Mouse (Mus musculus) kidney, adult 2 months (tissue): ENCODE measurements around the gene Sirt4. TPM values are rescaled to one million over a fixed set of nuclear protein-coding genes. Genes with fewer than 3 reads are reported as not detected.

ENCODE experiments used
- DNase-seq: peaks from one replicate; pipeline ENCODE4 v3.0.0; 2021
- H3K27ac ChIP-seq: fragments of 200-500 bp; 2 replicates; pipeline ENCODE4 v1.5.1; 2012; ENCODE audit warnings: low read depth, low read length, control low read depth, inconsistent platforms; ENCODE audit not compliant: insufficient read depth
- H3K27me3 ChIP-seq: fragments of 200-500 bp; replicated peaks from 2 replicates; pipeline ENCODE4 v1.6.1; 2012; ENCODE audit warnings: mild to moderate bottlenecking, moderate library complexity, low read length, inconsistent platforms; ENCODE audit not compliant: control insufficient read depth, insufficient read depth
- H3K36me3 ChIP-seq: fragments of 200-500 bp; 2 replicates; pipeline ENCODE4 v1.6.1; 2012; ENCODE audit warnings: mild to moderate bottlenecking, moderate library complexity, low read length, inconsistent platforms; ENCODE audit not compliant: control insufficient read depth, insufficient read depth
- H3K4me1 ChIP-seq: fragments of 200-500 bp; 2 replicates; pipeline ENCODE4 v1.6.1; 2011; ENCODE audit warnings: low read length; ENCODE audit not compliant: control insufficient read depth, insufficient read depth
- H3K4me3 ChIP-seq: fragments of 200-500 bp; 2 replicates; pipeline ENCODE4 v1.5.1; 2011; ENCODE audit warnings: mild to moderate bottlenecking, low read depth, low read length, control low read depth; ENCODE audit not compliant: insufficient read depth
- CTCF ChIP-seq: fragments of 200-500 bp; conservative IDR thresholded peaks from 2 replicates; pipeline ENCODE4 v1.5.1; 2011; ENCODE audit warnings: low read depth, mild to moderate bottlenecking, control low read depth, low read length, moderate library complexity, mixed read lengths; ENCODE audit not compliant: insufficient read depth, insufficient read length
- POLR2A ChIP-seq: fragments of 200-500 bp; IDR thresholded peaks from one replicate; pipeline ENCODE4 v1.6.1; 2011; ENCODE audit warnings: low read depth, low read length, control low read depth
- WGBS: fragments of 180-500 bp; shearing (Covaris S2); methylation state at CpG from one replicate; pipeline ENCODE4 v1.1.7; 2018; 5-methylcytosine and 5-hydroxymethylcytosine counted together
- polyA plus RNA-seq: library from polyadenylated mRNA; depleted of rRNA; stranded (reverse); fragments of >200 nt; gene quantifications from 2 replicates; pipeline ENCODE4 v1.2.3, GENCODE M21; 2012; rRNA removed

Sirt4 gene
- polyA plus RNA-seq: 34.0 and 49.3 TPM in 2 replicates

GRCm38 (mm10) chr5:115483947-115484920 lies at the start of gene Sirt4:
Gene Sirt4 (minus strand): TSS chr5:115484725.
- no peak for TF ChIP-seq CTCF
- TF ChIP-seq POLR2A: no peak
- 4% methylated on average over 30 of the region's 30 CpGs for WGBS
- Histone ChIP-seq H3K4me3 (peak within 1 kb of the TSS; percentile 64), H3K4me1 (peaks cover 8% of the 10 kb centered on the region; the same call in 1 of the 2 replicates), H3K27me3 (no peaks in the 10 kb centered on the region), H3K36me3 (no peaks in the 10 kb centered on the region; the same call in 1 of the 2 replicates), H3K27ac (peak within 1 kb of the TSS; percentile 75)
- DNase-seq: peak; percentile 96

GRCm38 (mm10) chr5:115531671-115532270 lies 47.2 kb upstream of the Sirt4 start:
- no peak overlapping the region for H3K4me3 ChIP-seq

GRCm38 (mm10) chr5:115530447-115530809 lies 45.9 kb upstream of the Sirt4 start:
- TF ChIP-seq POLR2A (no peak), CTCF (no peak)
- 44% methylated on average over 8 of the region's 8 CpGs for WGBS
- Histone ChIP-seq H3K27ac (peak overlapping the region; percentile 52), H3K27me3 (no peaks in the 10 kb centered on the region), H3K4me3 (no peak overlapping the region), H3K36me3 (no peaks in the 10 kb centered on the region), H3K4me1 (peaks cover 65% of the 10 kb centered on the region)
- DNase-seq: peak; percentile 63

More at GRCm38 (mm10) chr5:115531671-115532270, 47.2 kb upstream of the Sirt4 start:
- Histone ChIP-seq H3K27me3 (no peaks in the 10 kb centered on the region), H3K4me1 (peaks cover 63% of the 10 kb centered on the region), H3K36me3 (no peaks in the 10 kb centered on the region), H3K27ac (peak overlapping the region; percentile 32)
- 16% methylated on average over 18 of the region's 18 CpGs for WGBS
- peak; percentile 91 for DNase-seq
- no peak for TF ChIP-seq CTCF
- no peak for TF ChIP-seq POLR2A

GRCm38 (mm10) chr5:115529742-115530446 lies 45.4 kb upstream of the Sirt4 start:
- H3K4me3 ChIP-seq: no peak overlapping the region
- H3K27me3 ChIP-seq: no peaks in the 10 kb centered on the region
- no peaks in the 10 kb centered on the region for H3K36me3 ChIP-seq
- no peak for TF ChIP-seq POLR2A
- TF ChIP-seq CTCF: no peak
- 35% methylated on average over 7 of the region's 7 CpGs for WGBS
- H3K27ac ChIP-seq: peak overlapping the region; percentile 52
- H3K4me1 ChIP-seq: peaks cover 65% of the 10 kb centered on the region
- DNase-seq: peak; percentile 69

- Histone ChIP-seq H3K36me3 (no peaks in the 10 kb centered on the region), H3K4me1 (peaks cover 65% of the 10 kb centered on the region), H3K4me3 (no peak overlapping the region), H3K27me3 (no peaks in the 10 kb centered on the region), H3K27ac (peak overlapping the region; percentile 52; the same call in 1 of the 2 replicates)
- TF ChIP-seq POLR2A (no peak), CTCF (no peak)
- DNase-seq: no peak
- 45% methylated on average over 8 of the region's 8 CpGs for WGBS
These were observed 44.8 kb upstream of the Sirt4 start for GRCm38 (mm10) chr5:115529364-115529741.

- TF ChIP-seq POLR2A: no peak
- no peak for TF ChIP-seq CTCF
- peaks cover 66% of the 10 kb centered on the region for H3K4me1 ChIP-seq
- no peak overlapping the region for H3K27ac ChIP-seq
- no peaks in the 10 kb centered on the region for H3K36me3 ChIP-seq
- 53% methylated on average over 5 of the region's 5 CpGs for WGBS
- no peaks in the 10 kb centered on the region for H3K27me3 ChIP-seq
- no peak overlapping the region for H3K4me3 ChIP-seq
- no peak for DNase-seq
These were observed 43.6 kb upstream of the Sirt4 start for GRCm38 (mm10) chr5:115528128-115528527.
